Mouse (Mus musculus) MEL (cell line): ENCODE measurements around the gene Slc2a2.

Source experiments
- CHD1 ChIP-seq: IDR thresholded peaks from 2 replicates; pipeline ENCODE4 v1.6.1; 2012; ENCODE audit warnings: low read depth, mild to moderate bottlenecking, inconsistent platforms, low read length, improper control_type of control experiment
- CTCF ChIP-seq, 3 experiments: IDR thresholded peaks in 2 of 3; conservative IDR thresholded peaks in 1 of 3; 2 replicates each; pipeline ENCODE4 v1.5.1; 2011 to 2012; ENCODE audit warnings: low read length in 3 of 3, low read depth in 2 of 3, mild to moderate bottlenecking in 2 of 3, improper control_type of control experiment in 1 of 3, inconsistent platforms in 1 of 3, mixed read lengths in 1 of 3, moderate library complexity in 1 of 3; ENCODE audit not compliant: control insufficient read depth in 1 of 3, insufficient read depth in 1 of 3, poor library complexity in 1 of 3, severe bottlenecking in 1 of 3
- GATA1 ChIP-seq: IDR thresholded peaks from 2 replicates; pipeline ENCODE4 v1.6.1; 2011; ENCODE audit warnings: low read depth, low read length, improper control_type of control experiment
- MXI1 ChIP-seq: IDR thresholded peaks from 2 replicates; pipeline ENCODE4 v1.6.1; 2011; ENCODE audit warnings: mild to moderate bottlenecking, low read depth, low read length, improper control_type of control experiment
- MYC ChIP-seq: IDR thresholded peaks from 2 replicates; pipeline ENCODE4 v1.6.1; 2011; ENCODE audit warnings: low read depth, mild to moderate bottlenecking, low read length, improper control_type of control experiment, moderate library complexity
- NRF1 ChIP-seq: IDR thresholded peaks from 2 replicates; pipeline ENCODE4 v1.6.1; 2014; ENCODE audit warnings: low read depth, mild to moderate bottlenecking, inconsistent platforms, low read length, improper control_type of control experiment, moderate library complexity; ENCODE audit not compliant: poor library complexity, insufficient read depth, severe bottlenecking
- POLR2A ChIP-seq, 2 experiments: IDR thresholded peaks; 2 replicates each; pipeline ENCODE4 v1.6.1; 2011 to 2012; ENCODE audit warnings: low read length in 2 of 2, mild to moderate bottlenecking in 2 of 2, control low read depth in 1 of 2, improper control_type of control experiment in 1 of 2, low read depth in 1 of 2, moderate library complexity in 1 of 2; ENCODE audit not compliant: control insufficient read depth in 1 of 2, insufficient read depth in 1 of 2, poor library complexity in 1 of 2
- RAD21 ChIP-seq: IDR thresholded peaks from 2 replicates; pipeline ENCODE4 v1.6.1; 2011; ENCODE audit warnings: mild to moderate bottlenecking, low read depth, low read length, improper control_type of control experiment
- SIN3A ChIP-seq: IDR thresholded peaks from 2 replicates; pipeline ENCODE4 v1.6.1; 2012; ENCODE audit warnings: low read length, improper control_type of control experiment, inconsistent platforms
- TAL1 ChIP-seq: IDR thresholded peaks from 2 replicates; pipeline ENCODE4 v1.6.1; 2012; ENCODE audit warnings: mild to moderate bottlenecking, inconsistent platforms, low read length, moderate library complexity, mixed read lengths
- TBP ChIP-seq: IDR thresholded peaks from 2 replicates; pipeline ENCODE4 v1.8.0; 2011; ENCODE audit warnings: low read depth, low read length, improper control_type of control experiment
- USF1 ChIP-seq: IDR thresholded peaks from 2 replicates; pipeline ENCODE4 v1.6.1; 2014; ENCODE audit warnings: low read depth, mild to moderate bottlenecking, inconsistent platforms, low read length, improper control_type of control experiment, moderate library complexity
- USF2 ChIP-seq, 2 experiments: IDR thresholded peaks; 2 replicates each; pipeline ENCODE4 v1.6.1; 2011 to 2012; ENCODE audit warnings: improper control_type of control experiment in 2 of 2, low read length in 2 of 2, borderline replicate concordance in 1 of 2, inconsistent platforms in 1 of 2, low read depth in 1 of 2, mild to moderate bottlenecking in 1 of 2; ENCODE audit not compliant: insufficient read depth in 1 of 2

- TF ChIP-seq POLR2A (IDR thresholded peaks at IDR 0.05; ENCODE audit: control insufficient read depth in 1 of 2, insufficient read depth in 1 of 2, low read depth in 1 of 2, low read length in 2 of 2, poor library complexity in 1 of 2) (no peak), CTCF (IDR thresholded peaks at IDR 0.05 in 2 of 3, conservative IDR thresholded peaks at IDR 0.05 in 1 of 3; ENCODE audit: control insufficient read depth in 1 of 3, insufficient read depth in 1 of 3, low read depth in 2 of 3, low read length in 3 of 3, poor library complexity in 1 of 3, severe bottlenecking in 1 of 3) (no peak), RAD21 (no peak), SIN3A (no peak), TBP (no peak), CHD1 (no peak), MYC (no peak), TAL1 (no peak), NRF1 (no peak), GATA1 (no peak), MXI1 (no peak), USF2 (IDR thresholded peaks at IDR 0.05; ENCODE audit: borderline replicate concordance in 1 of 2, insufficient read depth in 1 of 2, low read depth in 1 of 2, low read length in 2 of 2) (no peak), USF1 (no peak)
These were observed 12.2 kb upstream of the Slc2a2 start for GRCm38 (mm10) chr3:28685510-28685909.
